Mouse (Mus musculus) kidney, postnatal 4 days (tissue): Measurements from ENCODE around the gene Kcnk4.

Experiments used
- DNase-seq, 2 experiments: peaks; one replicate each; pipeline ENCODE4 v3.0.0; 2021; ENCODE audit warnings: mixed read lengths in 2 of 2

Kcnk4 gene

DNA sequence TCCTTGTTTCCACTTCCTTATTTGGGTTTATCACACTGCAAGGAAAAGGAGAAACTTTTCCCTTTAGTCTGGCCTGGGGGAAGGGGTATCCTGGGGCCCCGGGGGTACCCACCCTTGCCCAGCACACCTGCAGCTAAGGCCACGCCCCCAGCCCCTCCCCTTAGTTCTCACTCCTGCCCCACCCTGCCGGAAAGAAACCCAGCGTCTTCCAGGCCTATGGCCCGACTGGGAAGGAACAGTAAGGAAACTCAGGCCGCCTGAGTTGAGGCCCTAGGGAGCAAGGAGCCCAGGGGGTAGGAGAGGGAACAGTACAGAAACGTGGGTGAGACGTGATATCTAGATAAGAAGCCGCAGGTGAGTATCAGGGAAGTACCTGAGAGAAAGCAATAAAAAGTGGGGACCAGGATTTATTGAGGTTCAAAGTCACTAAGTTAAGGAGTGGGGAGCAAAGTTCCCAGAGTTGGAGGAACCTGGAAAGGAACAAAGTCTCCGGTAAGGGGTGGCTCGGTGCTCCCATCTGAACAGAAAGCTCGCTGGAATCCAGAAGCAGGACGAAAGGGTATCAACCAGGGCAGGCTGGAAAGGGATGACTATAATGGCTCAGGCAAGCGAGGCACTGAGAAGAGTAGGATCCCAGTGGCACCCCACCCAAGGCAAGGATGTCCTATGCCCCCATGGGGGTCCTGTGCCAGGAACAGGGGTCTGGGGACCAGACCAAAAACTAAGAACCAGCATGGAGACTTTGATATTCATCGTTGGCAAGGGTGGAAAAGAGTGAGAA, 34.4 kb upstream of the Kcnk4 start:
- peak; percentile 66 to 77 for DNase-seq

DNA sequence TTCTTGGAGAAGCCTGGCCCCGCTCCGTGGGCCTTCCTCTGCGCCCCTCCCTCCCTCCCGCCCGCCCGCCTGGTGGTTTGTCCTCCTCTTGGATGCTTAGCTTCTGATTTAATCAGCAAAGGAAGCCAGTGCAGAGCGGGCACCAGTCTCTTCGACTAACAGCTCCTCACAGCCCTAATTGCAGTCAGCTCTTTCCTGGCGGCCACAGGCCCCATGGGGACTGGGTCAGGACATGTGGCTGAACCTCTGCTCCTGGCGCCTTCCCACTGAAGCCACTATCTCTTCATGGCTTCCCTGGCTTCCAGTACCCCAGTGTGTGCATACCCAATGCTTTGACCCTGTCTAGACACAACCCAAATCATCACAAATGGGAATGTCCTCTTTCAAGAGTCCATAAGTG, 22.1 kb upstream of the Kcnk4 start:
- DNase-seq: no peak

DNA sequence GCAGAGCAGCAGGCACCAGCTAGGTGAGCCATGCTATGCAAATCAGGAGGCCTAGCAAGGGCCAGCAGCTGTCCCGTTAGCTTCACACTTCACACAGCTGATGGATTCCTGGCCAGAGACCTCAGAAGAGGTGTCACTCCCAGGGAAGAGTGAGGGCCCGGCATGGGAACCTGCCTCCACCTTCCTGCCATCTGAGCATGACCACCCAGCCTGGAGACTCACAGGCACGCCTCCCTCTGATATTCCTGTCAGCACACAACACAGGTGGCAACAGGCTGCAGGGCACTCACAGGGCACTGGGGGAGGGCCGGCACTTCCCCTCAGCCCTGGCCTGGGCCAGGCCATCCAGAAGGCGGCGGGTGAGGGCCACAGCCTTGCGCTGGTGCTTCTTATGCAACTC, 21.1 kb upstream of the Kcnk4 start:
- DNase-seq: no peak

DNA sequence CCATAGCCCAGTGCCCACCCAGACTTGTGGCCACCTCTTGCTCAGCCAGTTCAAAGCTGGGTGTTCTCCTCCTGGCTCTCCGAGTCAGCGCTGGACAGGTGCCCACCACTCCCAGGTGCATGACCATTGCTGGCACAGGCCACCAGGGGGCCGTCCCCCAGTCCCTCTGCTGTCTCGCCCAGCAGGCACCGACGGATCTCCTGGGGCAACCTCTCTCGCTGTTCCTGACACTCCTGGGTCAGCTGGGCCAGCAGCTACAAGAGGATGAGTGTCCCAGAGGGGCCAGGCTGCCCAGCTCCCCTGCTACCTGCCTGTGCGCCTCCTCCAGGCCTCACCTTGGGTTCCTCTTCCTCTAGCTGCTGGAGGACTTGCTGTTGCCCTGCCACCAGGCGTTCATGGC, 19.7 kb upstream of the Kcnk4 start:
- peak; percentile 73 to 80 for DNase-seq

DNA sequence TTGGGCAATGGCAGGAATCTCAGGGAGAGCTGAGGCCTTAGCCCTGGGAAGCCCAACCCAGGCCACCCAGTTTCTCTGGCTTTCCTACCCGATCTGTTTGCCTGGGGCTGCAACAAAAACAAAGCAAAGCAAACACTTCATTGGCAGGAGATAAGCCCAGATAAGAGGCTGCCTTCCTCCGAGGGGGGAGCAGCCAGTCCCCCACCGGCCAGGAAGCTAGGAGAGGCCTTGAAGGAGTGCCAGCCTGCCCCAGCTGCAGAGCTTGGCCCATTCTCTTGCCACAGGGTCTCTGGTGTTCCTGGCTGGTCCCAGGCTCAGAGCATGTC, 18.4 kb upstream of the Kcnk4 start:
- peak; percentile 52 to 63 for DNase-seq

DNA sequence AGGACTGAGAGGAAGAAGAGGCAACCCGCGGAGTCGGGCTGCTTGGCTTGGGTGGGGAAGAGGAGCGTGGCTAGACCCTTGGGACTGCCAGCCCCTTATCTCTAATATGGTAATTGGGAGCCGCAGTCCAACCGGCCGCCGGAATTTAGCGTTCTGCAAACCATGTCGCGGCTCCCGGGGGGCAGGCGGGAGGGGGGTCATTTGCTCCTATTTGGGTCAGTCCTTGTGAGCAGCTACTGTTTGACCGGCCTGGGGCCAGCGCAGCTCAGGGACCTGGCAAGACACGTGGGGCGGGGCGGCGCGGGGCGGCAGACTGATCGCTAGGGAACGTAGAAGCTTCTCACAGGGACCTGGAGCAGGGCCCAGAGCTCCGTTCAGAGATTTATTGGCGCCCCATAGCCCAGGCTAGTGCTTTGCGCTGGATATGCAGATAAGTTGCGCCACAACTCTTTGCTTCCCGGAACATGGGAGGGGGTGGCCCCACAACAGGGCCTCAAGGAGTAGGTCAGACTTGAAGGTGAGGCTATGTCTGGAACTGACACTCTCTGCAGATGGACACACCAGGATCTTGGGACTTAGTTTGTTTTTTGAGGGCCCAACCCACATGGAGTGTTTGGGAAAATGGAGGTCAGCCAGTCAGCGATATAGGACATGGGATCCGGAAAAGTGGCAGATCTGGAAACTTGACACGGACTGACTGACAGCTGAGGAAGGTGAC, 17.8 kb upstream of the Kcnk4 start:
- DNase-seq: peak; percentile 85 to 91

GRCm38 (mm10) chr19:6951381-6951968, 17.2 kb upstream of the Kcnk4 start:
- peak; percentile 95 to 96 for DNase-seq

DNA sequence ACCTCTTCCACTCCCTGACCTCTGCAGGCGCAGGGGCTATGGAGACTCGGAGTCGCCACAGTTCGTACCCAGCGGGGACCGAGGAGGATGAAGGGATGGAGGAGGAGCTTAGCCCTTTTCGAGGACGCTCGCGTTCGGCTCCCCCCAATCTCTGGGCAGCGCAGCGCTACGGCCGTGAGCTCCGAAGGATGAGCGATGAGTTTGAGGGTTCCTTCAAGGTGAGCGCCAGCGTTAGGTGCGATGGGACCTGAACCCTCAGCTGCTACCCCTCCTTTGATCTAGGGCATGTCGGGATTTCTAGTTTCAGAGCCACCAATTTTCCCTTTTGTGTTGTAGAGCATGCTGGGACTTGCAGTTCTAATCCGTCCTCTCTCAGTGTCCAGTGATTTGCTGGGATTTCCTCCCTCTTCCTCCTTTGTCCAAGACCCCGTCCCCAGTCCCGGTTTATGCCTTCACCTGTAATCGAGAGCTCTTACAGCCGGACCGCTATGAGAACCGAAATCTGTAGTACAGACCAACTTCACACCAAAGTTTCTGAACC, 16.4 kb upstream of the Kcnk4 start:
- peak; percentile 62 to 69 for DNase-seq

DNA sequence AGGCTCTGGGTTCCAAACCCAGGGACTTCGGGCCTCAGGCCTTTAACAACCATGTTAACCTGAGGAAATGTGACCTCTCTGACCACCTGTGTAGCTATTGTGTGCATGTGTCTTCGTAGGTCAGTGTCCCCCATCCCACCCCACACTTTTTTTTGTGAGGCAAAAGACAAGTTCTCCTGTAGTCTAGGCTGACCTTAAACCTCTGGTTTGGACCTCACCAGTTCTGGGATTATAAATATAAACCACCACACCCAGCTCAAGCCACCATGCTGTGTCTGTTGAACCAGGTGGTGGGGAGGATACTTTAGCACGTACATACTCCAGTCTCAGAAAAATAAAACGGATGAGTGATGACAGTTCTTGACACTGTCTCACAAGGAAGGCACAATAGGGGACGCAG, 15.6 kb upstream of the Kcnk4 start:
- DNase-seq: no peak

GRCm38 (mm10) chr19:6949532-6949931, 15.2 kb upstream of the Kcnk4 start:
- DNase-seq: no peak

DNA sequence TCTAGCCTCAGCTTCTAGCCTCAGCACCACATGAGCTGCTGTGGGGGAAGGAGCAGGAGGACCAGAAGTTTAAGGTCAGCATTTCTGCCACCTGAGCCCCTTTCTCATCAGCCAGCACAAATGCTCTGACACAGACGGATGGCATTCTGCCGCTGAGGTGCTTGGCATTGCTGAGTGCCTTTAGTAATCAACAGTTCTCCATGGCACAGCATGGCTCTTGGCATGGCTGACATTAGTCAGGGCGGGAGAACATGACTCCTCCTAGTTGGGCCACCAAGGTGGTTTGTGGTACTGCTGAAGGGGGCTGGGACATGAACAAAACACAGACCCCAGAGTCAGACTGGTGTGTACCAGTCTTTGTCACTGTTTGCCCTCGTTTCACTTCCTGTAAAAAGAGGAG, 13.9 kb upstream of the Kcnk4 start:
- DNase-seq: no peak

DNA sequence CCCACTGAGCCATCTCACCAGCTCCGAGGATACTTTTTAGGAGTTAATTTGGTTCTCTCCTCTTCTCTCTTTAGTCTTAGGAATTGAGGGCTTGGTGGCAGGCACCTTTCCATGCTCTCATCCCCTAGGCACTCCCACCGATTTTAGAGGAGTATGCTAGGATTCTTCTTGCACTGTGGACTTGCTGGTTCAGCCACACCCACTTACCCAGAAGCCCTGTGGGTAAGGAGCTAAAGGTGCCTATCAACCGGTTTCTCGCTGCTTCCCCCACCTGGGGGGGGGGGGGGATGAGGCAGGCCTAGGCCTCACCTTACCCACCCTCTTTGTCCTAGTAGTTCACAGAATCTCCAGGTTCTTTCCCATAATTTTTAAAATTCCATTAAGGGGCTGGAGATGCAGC, 13.4 kb upstream of the Kcnk4 start:
- no peak for DNase-seq

GRCm38 (mm10) chr19:6943709-6944108, 9.4 kb upstream of the Kcnk4 start:
- DNase-seq: no peak

DNA sequence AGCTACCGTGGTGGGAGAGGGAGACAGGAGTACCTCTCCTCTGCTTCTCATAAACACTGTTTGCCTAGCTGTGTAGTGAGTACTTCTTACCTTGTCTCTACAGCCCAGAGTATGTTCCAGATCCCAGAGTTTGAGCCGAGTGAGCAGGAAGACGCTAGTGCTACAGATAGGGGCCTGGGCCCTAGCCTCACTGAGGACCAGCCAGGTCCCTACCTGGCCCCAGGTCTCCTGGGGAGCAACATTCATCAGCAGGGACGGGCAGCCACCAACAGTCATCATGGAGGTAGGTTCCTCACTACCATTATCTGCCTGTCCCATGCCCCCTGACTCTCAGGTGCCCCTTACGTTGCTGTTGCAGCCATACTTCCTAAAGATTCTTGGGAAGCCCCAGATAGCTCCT, 8.4 kb upstream of the Kcnk4 start:
- DNase-seq: peak in 1 of 2 experiments; percentile 33

DNA sequence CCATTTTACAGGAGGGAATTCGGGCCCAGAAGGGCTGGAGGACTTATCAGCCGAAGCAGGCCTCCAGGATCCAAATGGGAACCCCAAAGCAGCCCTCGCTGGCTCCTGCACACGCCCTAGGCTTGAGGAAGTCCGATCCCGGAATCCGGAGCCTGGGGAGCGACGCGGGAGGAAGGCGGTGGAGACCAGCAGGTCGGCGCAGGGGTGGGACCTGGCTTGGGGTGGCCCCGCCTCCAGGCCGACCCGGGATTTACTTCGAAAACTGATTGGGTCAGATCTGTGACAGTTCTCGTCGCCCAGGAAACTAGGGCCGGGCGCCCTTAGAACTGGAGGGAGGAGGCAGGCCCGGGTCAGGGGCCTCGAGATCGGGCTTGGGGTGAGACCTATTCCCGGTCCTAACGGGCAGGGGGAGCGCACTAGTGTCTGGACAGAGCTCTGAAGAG, 8.0 kb upstream of the Kcnk4 start, which contains the start of gene Gpr137:
Gene Gpr137 (minus strand): TSS at position 232 of the 443 bp plus-strand sequence.
- peak; percentile 95 to 97 for DNase-seq

- DNase-seq: peak; percentile 96 to 97
These were observed 7.3 kb upstream of the Kcnk4 start, which contains the start of gene Bad for GRCm38 (mm10) chr19:6941372-6942248. TSS of gene Bad (plus strand) at chr19:6941861.

DNA sequence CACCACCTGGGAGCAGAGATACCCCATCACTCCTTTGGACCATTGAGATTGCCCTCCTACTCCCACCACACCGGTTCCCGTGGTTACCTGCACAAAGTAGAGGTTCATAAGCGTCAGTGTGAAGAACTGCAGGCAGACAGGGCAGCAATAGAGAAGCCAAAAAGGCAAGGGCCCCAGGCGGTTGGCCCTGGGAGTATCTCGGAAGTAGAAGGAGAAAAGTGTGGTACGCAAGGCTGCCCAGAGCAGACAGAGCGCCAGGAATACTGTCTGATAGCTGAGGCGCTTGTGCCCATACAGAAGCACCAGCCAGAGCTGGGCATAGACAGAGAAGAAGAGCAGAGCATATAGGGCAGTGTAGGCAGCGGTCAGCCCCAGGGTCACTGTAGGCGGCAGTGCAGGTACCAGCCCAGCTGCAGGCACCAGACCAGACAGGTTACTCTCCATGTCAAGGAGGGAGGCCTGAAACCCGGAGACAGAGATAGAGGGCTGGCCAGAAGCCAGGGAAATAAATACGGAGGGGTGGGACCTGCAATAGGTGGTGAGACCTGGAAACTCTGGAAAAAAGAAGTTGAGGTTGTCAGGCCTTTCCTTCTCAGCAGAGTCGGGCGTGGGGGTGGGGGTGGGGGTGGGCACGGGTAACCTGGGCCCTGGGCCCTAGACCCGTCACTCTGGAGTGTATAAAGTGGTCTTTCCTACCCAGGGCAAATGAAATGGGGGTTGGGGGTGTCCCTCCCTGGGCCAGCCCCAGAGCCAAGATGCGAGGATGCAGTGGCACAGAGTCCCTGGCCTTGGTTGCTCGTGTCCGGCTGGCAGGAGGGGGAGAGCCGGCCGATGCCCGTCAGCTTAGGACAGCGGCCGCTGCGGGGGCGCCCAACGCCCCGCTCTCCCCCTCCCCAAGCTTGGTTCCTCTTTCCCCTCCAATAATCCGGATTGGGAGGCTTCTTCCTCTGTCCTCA, 6.4 kb upstream of the Kcnk4 start:
- DNase-seq: peak; percentile 15 to 39

- no peak for DNase-seq
These were observed 5.0 kb upstream of the Kcnk4 start for GRCm38 (mm10) chr19:6939106-6940002.

DNA sequence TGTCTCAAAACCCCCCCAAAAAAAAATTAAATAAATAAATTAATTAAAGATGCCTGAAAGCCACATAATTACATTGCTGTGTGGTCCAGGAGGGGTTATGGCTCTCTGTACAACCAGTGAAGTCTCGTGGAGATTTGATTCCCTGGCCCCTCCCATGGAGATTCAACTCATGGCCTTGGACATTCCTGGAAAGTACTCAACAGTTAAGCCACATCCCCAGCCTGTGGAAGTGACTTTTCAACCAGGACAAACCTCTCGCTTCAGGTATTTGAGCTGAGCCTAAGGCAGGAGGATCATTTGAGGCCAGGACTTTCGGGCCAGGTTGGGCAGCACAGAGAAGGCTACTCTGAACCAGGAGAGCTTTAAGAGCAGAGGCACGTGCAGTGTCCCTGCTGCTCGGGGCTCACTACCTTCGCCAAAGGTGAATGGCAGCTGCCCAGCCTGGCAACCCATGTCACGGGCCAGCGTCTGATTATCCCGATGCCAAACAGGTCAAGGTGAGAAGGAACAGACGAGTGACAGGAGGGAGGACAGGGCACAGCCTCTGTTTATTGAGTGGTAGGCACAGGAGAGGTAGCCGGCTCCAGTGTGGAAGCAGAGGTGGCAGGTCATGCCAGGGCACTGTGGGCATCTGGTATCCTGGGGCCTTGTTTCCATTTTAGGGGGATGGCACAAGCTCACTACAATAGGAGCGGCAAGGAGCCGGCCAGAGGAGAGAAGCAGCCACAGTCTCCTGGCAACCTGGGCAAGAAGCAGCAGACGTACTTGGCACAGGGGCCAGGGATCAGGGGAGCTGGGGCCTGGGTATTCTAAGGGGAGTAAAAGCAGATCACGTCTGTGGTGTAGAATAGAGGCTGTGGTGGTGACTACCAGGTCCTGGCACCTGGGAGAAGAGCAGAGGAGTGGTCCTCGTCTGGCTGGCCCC, 3.5 kb upstream of the Kcnk4 start:
- DNase-seq: peak in 1 of 2 experiments; percentile 15
